Mouse (Mus musculus) olfactory bulb, adult 2 months (tissue): Measurements from ENCODE around the gene Yif1b.

Source experiments
- CTCF ChIP-seq: fragments of 200-500 bp; IDR thresholded peaks from 2 replicates; pipeline ENCODE4 v1.5.1; 2012; ENCODE audit warnings: low read depth, mild to moderate bottlenecking, low read length, moderate library complexity; ENCODE audit not compliant: insufficient read depth
- POLR2A ChIP-seq: fragments of 200-500 bp; IDR thresholded peaks from 2 replicates; pipeline ENCODE4 v1.6.1; 2012; ENCODE audit warnings: mild to moderate bottlenecking, low read depth, low read length, moderate library complexity; ENCODE audit not compliant: insufficient read depth

DNA sequence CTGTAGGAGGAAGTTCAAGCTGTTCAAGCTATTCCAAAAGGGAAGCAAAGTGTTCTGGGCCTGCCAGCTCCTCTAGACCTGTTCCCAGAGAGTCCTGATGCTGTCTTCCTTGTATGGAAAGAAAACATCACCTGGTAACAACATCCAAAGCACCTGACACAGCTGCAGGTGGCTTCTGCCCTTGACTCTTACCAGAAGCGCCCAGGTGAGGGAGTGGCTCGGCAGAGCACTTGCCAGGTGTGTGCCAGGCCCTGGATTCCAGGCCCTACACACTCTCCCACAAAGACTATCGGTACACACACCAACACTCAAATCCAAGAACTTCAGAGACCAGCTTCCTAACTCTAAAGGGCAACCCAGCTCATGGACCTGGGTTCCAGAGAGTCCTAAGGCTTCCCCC lies 25.7 kb downstream of the Yif1b start:
- TF ChIP-seq POLR2A (no peak), CTCF (no peak)
